Mouse (Mus musculus): Measurements from ENCODE around the gene Hivep1.

GRCm38 (mm10) chr13:42051202-42051906 lies 467 bp upstream of the Hivep1 start:
- TF ChIP-seq ZNF384 (IDR thresholded peaks at IDR 0.05; ENCODE audit: low read depth, low read length) = no peak
- peak; percentile 55; the same call in 1 of the 2 replicates for TF ChIP-seq HCFC1 (IDR thresholded peaks at IDR 0.05; ENCODE audit: borderline replicate concordance, insufficient read depth, low read length)
- no peak for TF ChIP-seq CHD2 (IDR thresholded peaks at IDR 0.05; ENCODE audit: low read depth, low read length)

Measured in ES-E14 (cell line).